Mouse (Mus musculus) midbrain, embryonic 11.5 days (tissue): ENCODE data around the gene Camk1d. TPM values are rescaled to one million over a fixed set of nuclear protein-coding genes. Genes with fewer than 3 reads are reported as not detected.

Source experiments
- ATAC-seq: fragments of 200-750 bp; cut with Nextera tagmentation; 2 replicates; pipeline ENCODE4 v1.8.0; 2017; ENCODE audit warnings: moderate TSS enrichment, moderate library complexity; ENCODE audit not compliant: low FRiP score
- DNase-seq: peaks from one replicate; pipeline ENCODE4 v3.0.0; 2015; ENCODE audit warnings: low spot score; ENCODE audit errors: missing footprints
- H3K27ac ChIP-seq: fragments of 300-500 bp; sonication (generic); 2 replicates; pipeline ENCODE4 v1.5.1; 2014; ENCODE audit warnings: low read depth, low read length
- H3K27me3 ChIP-seq: fragments of 300-500 bp; sonication (generic); 2 replicates; pipeline ENCODE4 v1.6.1; 2014; ENCODE audit warnings: mild to moderate bottlenecking, low read length, moderate library complexity, mixed read lengths; ENCODE audit not compliant: control insufficient read depth, insufficient read depth
- H3K36me3 ChIP-seq: fragments of 300-500 bp; sonication (generic); 2 replicates; pipeline ENCODE4 v1.6.1; 2014; ENCODE audit warnings: mild to moderate bottlenecking, low read length, moderate library complexity, mixed read lengths; ENCODE audit not compliant: control insufficient read depth, insufficient read depth
- H3K4me1 ChIP-seq: fragments of 300-500 bp; sonication (generic); 2 replicates; pipeline ENCODE4 v1.6.1; 2014; ENCODE audit warnings: low read length; ENCODE audit not compliant: control insufficient read depth, insufficient read depth
- H3K4me2 ChIP-seq: fragments of 300-500 bp; sonication (generic); 2 replicates; pipeline ENCODE4 v1.6.1; 2014; ENCODE audit warnings: mild to moderate bottlenecking, moderate library complexity
- H3K4me3 ChIP-seq: fragments of 300-500 bp; sonication (generic); 2 replicates; pipeline ENCODE4 v1.5.1; 2014; ENCODE audit warnings: low read depth, low read length
- H3K9ac ChIP-seq: fragments of 300-500 bp; sonication (generic); 2 replicates; pipeline ENCODE4 v1.6.1; 2014; ENCODE audit warnings: low read length
- H3K9me3 ChIP-seq: fragments of 300-500 bp; sonication (generic); 2 replicates; pipeline ENCODE4 v1.6.1; 2016; ENCODE audit warnings: low read length; ENCODE audit not compliant: control insufficient read depth
- WGBS: fragments of 180-500 bp; shearing (Covaris S2); extraction: QIAGEN DNeasy Blood & Tissue Kit; methylation state at CpG from one replicate; pipeline ENCODE4 v1.1.7; 2014; 5-methylcytosine and 5-hydroxymethylcytosine counted together
- polyA plus RNA-seq: library from polyadenylated mRNA; unstranded; fragments of >200 nt; fragmentation: Nextera tagmentation; extraction: Ambion mirVana; gene quantifications from 2 replicates; pipeline ENCODE4 v1.2.1, GENCODE M21; 2014

Gene Camk1d
- polyA plus RNA-seq, 1 experiment from 2014 or later = 2.0 TPM

DNA sequence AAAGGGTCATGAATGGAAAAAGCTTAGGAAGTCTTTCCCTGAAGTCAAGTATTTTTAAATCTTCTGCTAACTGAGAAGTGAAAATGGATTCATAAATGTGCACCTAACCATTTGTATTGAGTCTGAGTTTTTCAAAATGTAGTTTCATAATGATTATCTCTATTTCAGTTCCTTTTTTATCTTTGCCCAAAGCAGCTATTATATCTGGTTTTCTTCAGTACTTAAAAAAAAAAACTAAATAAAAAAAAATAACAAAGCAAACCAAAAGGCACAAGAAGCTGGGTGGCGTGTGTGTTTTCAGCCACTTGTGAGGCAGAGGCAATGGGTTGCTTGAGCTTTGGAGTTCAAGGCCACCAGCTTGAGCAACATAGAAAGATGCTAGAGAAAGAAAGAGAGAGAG lies 26.6 kb upstream of the Camk1d start:
- Histone ChIP-seq H3K4me1 (no peaks in the 10 kb centered on the region), H3K27ac (no peak overlapping the region), H3K4me2 (no peak overlapping the region), H3K27me3 (no peaks in the 10 kb centered on the region), H3K36me3 (no peaks in the 10 kb centered on the region), H3K4me3 (no peak overlapping the region), H3K9me3 (no peaks in the 10 kb centered on the region), H3K9ac (no peak overlapping the region)
- ATAC-seq = no peak
- 78% methylated on average over 1 of the region's 1 CpGs for WGBS
- no peak for DNase-seq

DNA sequence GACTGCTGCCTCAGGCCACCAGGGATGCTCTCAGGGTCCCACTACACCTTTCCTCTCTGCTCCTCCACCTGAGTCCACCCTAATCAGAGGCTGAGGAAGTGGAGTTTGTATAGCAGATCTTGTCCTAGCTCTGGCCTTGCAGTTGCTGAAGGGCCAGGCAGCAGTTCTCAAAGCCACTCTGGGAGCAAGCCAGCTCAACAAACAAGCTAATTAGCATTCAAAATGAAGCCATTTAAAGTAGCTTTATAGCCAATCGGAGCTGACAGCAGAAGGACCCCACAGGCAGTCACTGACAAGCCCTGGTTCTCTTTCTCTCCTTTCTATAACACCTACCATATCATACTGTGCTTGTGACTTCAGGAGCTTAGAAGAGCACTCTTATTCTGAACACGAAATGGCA lies 21.6 kb upstream of the Camk1d start:
- Histone ChIP-seq H3K4me1 (no peaks in the 10 kb centered on the region), H3K4me2 (no peak overlapping the region), H3K27me3 (no peaks in the 10 kb centered on the region), H3K9me3 (no peaks in the 10 kb centered on the region), H3K27ac (no peak overlapping the region), H3K4me3 (no peak overlapping the region), H3K36me3 (no peaks in the 10 kb centered on the region), H3K9ac (no peak overlapping the region)
- no peak for DNase-seq
- 35% methylated on average over 2 of the region's 2 CpGs for WGBS
- ATAC-seq = no peak

DNA sequence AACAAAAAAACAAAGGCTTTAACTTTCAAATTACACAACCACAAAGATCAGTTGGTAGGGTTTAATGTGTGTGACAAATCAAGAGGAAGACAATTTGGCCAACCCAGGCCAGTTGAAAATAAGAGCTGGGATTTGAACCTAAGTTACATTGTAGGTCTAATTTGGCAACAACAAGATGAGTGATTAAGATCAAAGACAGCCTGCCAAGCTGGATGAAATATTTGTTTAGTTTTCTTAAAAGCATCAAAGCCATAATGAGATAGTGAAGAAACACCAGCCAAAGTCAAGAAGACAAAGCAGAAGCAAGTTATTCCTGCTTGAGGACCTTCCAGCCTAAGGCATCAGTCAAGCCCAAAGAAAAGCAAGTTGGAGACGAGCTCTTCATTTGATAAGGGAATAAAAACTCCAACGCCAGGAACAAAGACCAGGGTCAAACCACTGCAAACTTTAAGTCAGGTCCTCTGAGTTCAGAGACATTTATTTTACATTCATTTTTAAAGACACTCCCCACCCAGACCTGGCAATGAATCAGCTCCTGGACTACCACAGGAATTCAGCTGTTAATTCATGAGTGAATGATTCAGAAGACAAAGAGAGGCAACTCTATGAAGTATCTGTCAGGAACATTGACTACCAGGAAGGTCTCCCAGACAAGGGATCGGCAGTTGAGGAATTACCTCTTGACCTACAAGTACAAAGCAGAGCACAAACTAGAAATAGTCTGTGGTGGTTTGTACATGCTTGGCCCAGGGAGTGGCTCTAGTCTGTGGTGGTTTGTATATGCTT lies 19.2 kb upstream of the Camk1d start:
- no peaks in the 10 kb centered on the region for H3K9me3 ChIP-seq
- H3K36me3 ChIP-seq = no peaks in the 10 kb centered on the region
- H3K4me3 ChIP-seq = no peak overlapping the region
- no peak overlapping the region for H3K27ac ChIP-seq
- H3K4me1 ChIP-seq = no peaks in the 10 kb centered on the region
- ATAC-seq (no peak), DNase-seq (peak; percentile 76)
- H3K27me3 ChIP-seq = no peaks in the 10 kb centered on the region
- WGBS = 89% methylated on average over 3 of the region's 3 CpGs
- no peak overlapping the region for H3K9ac ChIP-seq
- H3K4me2 ChIP-seq = no peak overlapping the region

DNA sequence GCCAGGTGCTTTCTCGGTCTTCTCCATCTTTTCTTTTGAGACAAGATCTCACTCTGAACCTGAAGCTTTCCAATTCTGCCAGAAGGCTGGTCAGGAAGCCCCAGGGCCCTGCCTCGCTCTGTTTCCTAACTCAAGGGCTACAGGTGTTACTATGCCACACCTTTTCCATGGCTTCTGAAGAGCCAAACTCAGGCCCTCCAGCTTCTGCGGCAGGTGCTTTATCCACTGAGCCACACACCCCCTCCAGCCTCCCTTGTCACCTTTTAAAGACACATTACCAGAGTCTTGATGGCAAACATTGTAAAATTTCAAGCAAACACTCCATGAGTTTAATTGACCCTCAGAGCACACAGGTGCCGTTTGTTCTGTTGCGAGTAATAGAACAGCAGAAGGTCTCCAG lies 17.7 kb upstream of the Camk1d start:
- Histone ChIP-seq H3K27ac (no peak overlapping the region), H3K36me3 (no peaks in the 10 kb centered on the region), H3K4me1 (no peaks in the 10 kb centered on the region), H3K4me2 (no peak overlapping the region), H3K9me3 (no peaks in the 10 kb centered on the region), H3K9ac (no peak overlapping the region), H3K4me3 (no peak overlapping the region), H3K27me3 (no peaks in the 10 kb centered on the region)
- WGBS = 95% methylated on average over 5 of the region's 5 CpGs
- ATAC-seq (no peak), DNase-seq (no peak)

DNA sequence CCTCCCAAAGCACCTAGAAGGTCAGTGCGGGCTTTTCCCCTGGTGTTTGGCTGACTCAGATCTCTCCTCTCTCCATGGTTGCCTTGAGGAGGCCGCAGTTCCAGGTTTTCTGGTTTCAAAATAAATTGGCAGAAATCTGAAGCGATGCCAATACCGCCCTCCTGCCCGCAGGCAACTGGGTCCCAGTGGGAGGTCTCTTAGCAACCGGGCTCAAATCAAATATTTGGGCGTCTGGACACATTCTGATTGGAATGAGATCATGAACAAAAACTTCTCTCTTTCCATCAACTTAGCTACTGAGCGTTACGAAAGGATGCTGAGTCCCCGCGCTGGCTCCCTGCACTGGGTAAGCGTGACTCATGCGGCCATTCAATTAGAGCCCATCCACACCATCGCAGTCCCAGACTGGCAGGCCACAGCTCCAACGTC lies 16.1 kb upstream of the Camk1d start:
- H3K27ac ChIP-seq = peak overlapping the region; percentile 45; the same call in 1 of the 2 replicates
- H3K4me2 ChIP-seq = no peak overlapping the region
- no peak overlapping the region for H3K9ac ChIP-seq
- H3K4me1 ChIP-seq = no peaks in the 10 kb centered on the region
- WGBS = 62% methylated on average over 15 of the region's 15 CpGs
- no peaks in the 10 kb centered on the region for H3K9me3 ChIP-seq
- DNase-seq (peak; percentile 81), ATAC-seq (peak; percentile 63; the same call in 1 of the 2 replicates)
- no peaks in the 10 kb centered on the region for H3K27me3 ChIP-seq
- no peaks in the 10 kb centered on the region for H3K36me3 ChIP-seq
- H3K4me3 ChIP-seq = no peak overlapping the region

DNA sequence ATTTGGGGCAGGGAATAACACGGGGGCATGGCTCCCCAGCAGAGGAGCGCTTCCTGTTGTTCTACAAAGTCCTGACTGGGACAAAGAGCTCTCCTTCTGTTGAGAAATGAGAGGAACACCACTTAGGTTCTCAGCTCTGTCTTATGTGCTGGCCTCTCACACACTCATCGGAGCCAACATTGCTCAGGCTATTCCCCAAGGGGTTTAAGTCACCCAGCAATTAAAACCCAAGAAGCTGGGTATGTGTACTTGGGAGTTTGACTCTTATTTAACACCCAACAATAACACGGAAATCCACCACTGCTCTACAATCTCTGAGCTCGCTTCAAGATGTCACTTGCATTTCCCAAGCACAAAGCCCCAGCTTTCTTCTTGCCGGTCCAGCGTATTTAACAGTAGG lies 15.6 kb upstream of the Camk1d start:
- H3K4me3 ChIP-seq = no peak overlapping the region
- WGBS = 68% methylated on average over 7 of the region's 7 CpGs
- no peak overlapping the region for H3K27ac ChIP-seq
- DNase-seq (peak; percentile 86), ATAC-seq (no peak)
- H3K27me3 ChIP-seq = no peaks in the 10 kb centered on the region
- H3K9ac ChIP-seq = no peak overlapping the region
- no peaks in the 10 kb centered on the region for H3K36me3 ChIP-seq
- H3K4me2 ChIP-seq = no peak overlapping the region
- H3K4me1 ChIP-seq = peaks cover under 1% of the 10 kb centered on the region; the same call in 1 of the 2 replicates
- no peaks in the 10 kb centered on the region for H3K9me3 ChIP-seq

DNA sequence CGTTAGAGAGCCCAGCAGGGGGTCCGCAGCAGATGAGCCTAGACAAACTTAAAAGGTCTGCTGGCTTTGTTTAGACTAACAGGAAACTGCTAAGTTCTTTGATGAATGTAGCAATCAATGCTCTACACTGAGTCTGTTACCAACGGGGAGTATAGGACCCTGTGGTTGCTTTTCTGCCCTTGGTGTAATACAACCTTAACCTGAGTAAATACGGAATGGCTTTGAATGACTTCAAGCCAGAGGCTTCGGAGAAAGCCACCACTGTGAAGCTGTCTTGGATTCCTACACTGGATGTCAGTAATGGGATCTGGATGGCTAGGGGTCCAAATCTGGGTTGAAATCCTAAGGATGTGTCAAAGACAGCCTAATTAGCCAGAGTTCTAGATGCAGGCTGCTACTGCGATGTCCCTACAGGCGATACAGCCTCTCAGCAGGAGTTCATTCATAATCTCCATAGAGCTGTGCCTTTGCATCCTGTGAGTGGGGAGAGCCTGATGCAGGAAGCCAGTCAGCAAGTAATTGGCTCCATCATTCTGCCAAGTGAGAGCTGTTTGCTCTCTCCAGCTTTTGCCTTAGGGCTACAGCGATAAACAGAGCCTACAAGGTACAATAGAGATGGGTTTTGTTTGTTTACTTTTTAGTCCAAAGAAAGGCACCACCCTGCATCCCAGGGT lies 10.8 kb upstream of the Camk1d start:
- Histone ChIP-seq H3K4me3 (no peak overlapping the region), H3K9ac (no peak overlapping the region), H3K4me1 (peaks cover 2% of the 10 kb centered on the region; the same call in 1 of the 2 replicates), H3K27me3 (no peaks in the 10 kb centered on the region), H3K27ac (peak overlapping the region; percentile 2; the same call in 1 of the 2 replicates), H3K36me3 (no peaks in the 10 kb centered on the region), H3K9me3 (no peaks in the 10 kb centered on the region), H3K4me2 (no peak overlapping the region)
- 20% methylated on average over 8 of the region's 8 CpGs for WGBS
- DNase-seq (peak; percentile 88), ATAC-seq (no peak)

DNA sequence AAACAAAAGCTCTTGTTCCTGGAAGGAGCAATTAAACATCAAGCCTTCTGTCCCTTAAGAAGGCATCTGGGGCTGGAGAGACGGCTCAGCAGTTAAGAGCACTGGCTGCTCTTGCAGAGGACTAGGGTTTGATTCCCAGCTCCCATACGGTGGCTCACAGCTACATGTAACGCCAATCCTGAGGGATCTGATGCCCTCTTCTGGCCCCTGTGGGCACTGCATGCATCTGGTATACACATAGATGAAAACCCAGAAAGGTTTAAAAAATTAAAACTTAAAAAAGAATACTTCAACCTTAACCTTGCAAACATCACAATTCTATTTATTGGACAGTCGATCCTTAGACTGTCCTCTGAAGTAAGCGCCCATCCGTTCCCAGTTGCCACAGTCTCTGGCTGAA lies 3.4 kb upstream of the Camk1d start:
- H3K27me3 ChIP-seq = peaks cover 12% of the 10 kb centered on the region
- H3K36me3 ChIP-seq = no peaks in the 10 kb centered on the region
- no peak overlapping the region for H3K27ac ChIP-seq
- DNase-seq = no peak
- H3K4me1 ChIP-seq = 0 out of 2 replicates have a peak, but pooled peaks cover 4% of the 10 kb centered on the region
- no peak overlapping the region for H3K9ac ChIP-seq
- no peak overlapping the region for H3K4me2 ChIP-seq
- H3K4me3 ChIP-seq = no peak overlapping the region
- H3K9me3 ChIP-seq = no peaks in the 10 kb centered on the region; the same call in 1 of the 2 replicates
- no peak for ATAC-seq
- WGBS = 93% methylated on average over 6 of the region's 6 CpGs

DNA sequence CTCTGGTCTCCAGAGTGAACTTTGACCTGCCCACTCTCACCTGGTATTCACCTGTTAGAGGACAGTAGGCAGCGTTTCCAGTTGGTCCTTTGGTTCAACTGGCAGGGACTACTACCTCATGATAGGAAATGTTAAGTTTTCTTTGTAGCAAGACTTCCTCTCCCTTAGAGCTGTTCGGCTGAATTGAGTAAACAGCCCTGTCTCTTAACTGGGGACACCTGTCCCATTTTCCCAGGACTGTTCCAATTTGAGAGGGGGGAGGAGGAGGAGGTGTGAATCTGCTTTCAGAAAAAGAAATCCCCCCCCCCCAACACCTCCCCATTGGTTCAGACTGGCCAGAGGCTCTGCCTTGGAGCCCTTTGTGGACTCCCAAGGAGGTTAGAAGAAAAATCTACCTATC lies 1.2 kb upstream of the Camk1d start:
- no peak overlapping the region; the same call in 1 of the 2 replicates for H3K9ac ChIP-seq

More for the DNA sequence above, 1.2 kb upstream of the Camk1d start:
- 28% methylated on average over 2 of the region's 2 CpGs for WGBS
- Histone ChIP-seq H3K27ac (no peak overlapping the region), H3K4me3 (no peak overlapping the region), H3K9me3 (no peaks in the 10 kb centered on the region; the same call in 1 of the 2 replicates), H3K4me2 (no peak overlapping the region), H3K36me3 (no peaks in the 10 kb centered on the region), H3K4me1 (0 out of 2 replicates have a peak, but pooled peaks cover 4% of the 10 kb centered on the region), H3K27me3 (peaks cover 21% of the 10 kb centered on the region)
- DNase-seq = no peak
- no peak for ATAC-seq
